Mouse (Mus musculus) embryonic facial prominence, embryonic 14.5 days (tissue): ENCODE measurements around the gene BC048507. TPM values are rescaled to one million over a fixed set of nuclear protein-coding genes. Genes with fewer than 3 reads are reported as not detected.
"Not testable (repeated sequence)": the region's sequence is repeated elsewhere in the genome, so short reads cannot be mapped to it uniquely, and the experiment has no call there.

Source experiments
- ATAC-seq: fragments of 200-750 bp; cut with Nextera tagmentation; 2 replicates; pipeline ENCODE4 v1.8.0; 2017; ENCODE audit warnings: low read depth, moderate number of reproducible peaks, moderate TSS enrichment
- DNase-seq: peaks from one replicate; pipeline ENCODE4 v3.0.0-alpha.2; 2015; ENCODE audit warnings: low spot score
- H3K27ac ChIP-seq: fragments of 300-500 bp; sonication (generic); replicated peaks from 2 replicates; pipeline ENCODE4 v1.5.1; 2014; ENCODE audit warnings: low read depth, mild to moderate bottlenecking, low read length, moderate library complexity
- H3K27me3 ChIP-seq: fragments of 300-500 bp; sonication (generic); replicated peaks from 2 replicates; pipeline ENCODE4 v1.6.1; 2014; ENCODE audit warnings: low read length; ENCODE audit not compliant: control insufficient read depth, insufficient read depth
- H3K36me3 ChIP-seq: fragments of 300-500 bp; sonication (generic); 2 replicates; pipeline ENCODE4 v1.6.1; 2014; ENCODE audit warnings: low read length, mixed read lengths; ENCODE audit not compliant: control insufficient read depth, insufficient read depth
- H3K4me1 ChIP-seq: fragments of 300-500 bp; sonication (generic); 2 replicates; pipeline ENCODE4 v1.6.1; 2014; ENCODE audit warnings: antibody characterized with exemption, low read length; ENCODE audit not compliant: control insufficient read depth, insufficient read depth
- H3K4me2 ChIP-seq: fragments of 300-500 bp; sonication (generic); 2 replicates; pipeline ENCODE4 v1.6.1; 2014; ENCODE audit warnings: low read depth, mild to moderate bottlenecking, low read length, moderate library complexity, mixed read lengths
- H3K4me3 ChIP-seq: fragments of 300-500 bp; sonication (generic); 2 replicates; pipeline ENCODE4 v1.5.1; 2014; ENCODE audit warnings: low read depth, mild to moderate bottlenecking, low read length
- H3K9ac ChIP-seq: fragments of 300-500 bp; sonication (generic); 2 replicates; pipeline ENCODE4 v1.6.1; 2014; ENCODE audit warnings: low read depth, mild to moderate bottlenecking, low read length, moderate library complexity, mixed read lengths
- H3K9me3 ChIP-seq: fragments of 300-500 bp; sonication (generic); 2 replicates; pipeline ENCODE4 v1.6.1; 2016; ENCODE audit warnings: low read length; ENCODE audit not compliant: control insufficient read depth
- WGBS: fragments of 180-500 bp; shearing (Covaris S2); extraction: QIAGEN DNeasy Blood & Tissue Kit; methylation state at CpG from one replicate; pipeline ENCODE4 v1.1.7; 2014; 5-methylcytosine and 5-hydroxymethylcytosine counted together
- polyA plus RNA-seq: library from polyadenylated mRNA; unstranded; fragments of >200 nt; fragmentation: Nextera tagmentation; extraction: Ambion mirVana; gene quantifications from 2 replicates; pipeline ENCODE4 v1.2.1, GENCODE M21; 2014

BC048507 gene
- polyA plus RNA-seq, result not detected in 2 replicates

DNA sequence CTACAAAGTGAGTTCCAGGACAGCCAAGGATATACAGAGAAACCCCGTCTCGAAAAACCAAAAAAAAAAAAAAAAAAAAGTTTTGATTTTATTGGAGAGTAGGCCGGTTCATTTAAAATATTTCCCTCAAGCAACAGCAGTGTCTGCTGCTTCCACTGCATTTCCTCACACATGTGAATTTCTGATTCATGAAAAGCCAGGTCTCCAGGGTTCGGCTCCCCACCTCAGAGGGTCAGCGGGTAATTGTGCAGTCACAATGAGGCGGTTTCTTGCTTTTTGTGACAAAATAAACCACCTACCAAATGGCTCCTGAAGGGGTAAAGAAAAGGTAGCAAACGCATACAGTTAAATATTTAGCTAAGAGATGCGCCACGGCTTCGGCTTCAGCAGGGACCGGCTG lies at the start of gene BC048507:
Gene BC048507, plus strand, starts transcription at position 301 of the 400 bp plus-strand sequence.
- Histone ChIP-seq H3K9ac (no peak within 1 kb of the TSS), H3K27ac (no peak within 1 kb of the TSS), H3K4me3 (no peak within 1 kb of the TSS), H3K4me2 (no peak within 1 kb of the TSS), H3K36me3 (no peaks in the 10 kb centered on the region), H3K9me3 (no peaks in the 10 kb centered on the region), H3K27me3 (no peaks in the 10 kb centered on the region), H3K4me1 (no peaks in the 10 kb centered on the region)
- ATAC-seq (no peak), DNase-seq (no peak)
- 75% methylated on average over 11 of the region's 11 CpGs for WGBS

DNA sequence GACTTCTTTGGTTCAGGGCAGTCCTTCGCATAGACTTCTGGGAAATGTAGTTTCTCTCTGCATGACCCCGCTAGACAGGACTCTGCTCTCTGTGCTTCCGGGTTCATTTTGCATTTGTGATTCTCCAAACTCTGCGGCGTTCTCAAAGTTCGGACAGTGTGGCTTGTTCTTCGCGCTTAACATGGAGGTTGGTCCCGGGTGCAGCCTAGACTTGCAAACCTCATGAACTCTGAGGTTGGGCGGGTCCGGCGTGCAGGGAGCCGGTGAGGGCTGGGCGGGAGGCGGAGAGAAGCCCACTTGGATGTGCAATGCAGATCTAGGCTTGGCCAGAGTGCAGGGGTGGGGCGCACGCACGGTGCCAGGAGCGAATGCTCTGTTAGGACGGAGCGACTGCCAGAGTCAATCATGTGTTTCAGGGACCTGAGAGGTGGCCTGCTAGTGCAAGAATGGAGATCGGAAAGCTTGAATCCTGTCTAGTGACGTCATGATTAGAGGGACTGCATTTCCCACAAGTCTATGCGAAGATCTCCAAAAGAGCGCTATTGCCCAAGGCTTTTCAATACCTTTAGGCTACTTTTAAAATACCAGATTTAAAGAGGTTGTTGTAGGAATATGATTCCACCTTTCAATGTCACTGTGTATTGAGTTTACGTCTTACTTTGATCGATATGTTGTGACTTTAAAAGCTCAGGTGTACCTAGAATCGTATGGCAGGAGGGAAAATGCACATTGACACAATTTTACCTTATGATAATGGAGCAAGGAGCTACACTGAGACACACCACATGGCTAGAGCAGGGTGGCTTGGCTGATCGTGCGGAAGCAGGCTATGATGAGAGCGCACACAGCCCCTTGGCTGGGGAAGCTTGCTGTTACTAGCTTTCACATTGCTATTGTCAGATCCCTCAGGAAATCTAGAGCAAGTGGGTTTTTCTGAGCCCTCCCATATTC lies 49.1 kb upstream of the BC048507 start, which contains the start of gene Zfp273:
Gene Zfp273, plus strand, starts transcription at position 31 of the 951 bp plus-strand sequence.
- Histone ChIP-seq H3K36me3 (peaks cover 6% of the 10 kb centered on the region; the same call in 1 of the 2 replicates), H3K27me3 (no peaks in the 10 kb centered on the region), H3K9ac (peak within 1 kb of the TSS; percentile 70), H3K4me3 (peak within 1 kb of the TSS; percentile 79), H3K27ac (peak within 1 kb of the TSS; percentile 91), H3K4me1 (no peaks in the 10 kb centered on the region), H3K4me2 (peak within 1 kb of the TSS; percentile 76), H3K9me3 (peaks cover 17% of the 10 kb centered on the region)
- DNase-seq, result peak; percentile 93
- peak; percentile 96 for ATAC-seq
- WGBS, result 4% methylated on average over 31 of the region's 31 CpGs

DNA sequence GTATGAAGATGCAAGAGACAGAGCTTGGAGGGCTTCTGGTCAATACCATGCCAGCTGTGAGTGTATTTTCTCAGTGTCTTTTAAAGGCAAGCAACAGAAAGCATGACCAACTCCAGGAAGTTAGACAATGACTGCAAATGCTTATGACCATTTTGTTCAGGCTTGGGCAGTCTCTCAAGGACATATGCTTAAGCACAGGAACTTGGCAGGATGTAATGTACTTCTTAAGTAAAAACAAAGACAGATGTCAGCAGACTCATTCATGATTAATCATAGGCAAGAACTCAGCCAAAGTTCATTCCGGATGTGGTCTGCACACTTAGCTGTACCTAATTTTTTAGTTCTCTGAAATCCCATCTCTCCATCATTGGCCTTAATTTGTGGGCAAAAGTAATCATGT lies 44.5 kb upstream of the BC048507 start:
- Histone ChIP-seq H3K27ac (no peak overlapping the region), H3K4me1 (no peaks in the 10 kb centered on the region), H3K9me3 (peaks cover 36% of the 10 kb centered on the region), H3K4me2 (no peak overlapping the region), H3K9ac (no peak overlapping the region), H3K4me3 (no peak overlapping the region), H3K27me3 (no peaks in the 10 kb centered on the region), H3K36me3 (peaks cover 26% of the 10 kb centered on the region; the same call in 1 of the 2 replicates)
- ATAC-seq, result no peak
- peak; percentile 10 for DNase-seq
- 61% methylated on average over 1 of the region's 1 CpGs for whole genome bisulfite sequencing

DNA sequence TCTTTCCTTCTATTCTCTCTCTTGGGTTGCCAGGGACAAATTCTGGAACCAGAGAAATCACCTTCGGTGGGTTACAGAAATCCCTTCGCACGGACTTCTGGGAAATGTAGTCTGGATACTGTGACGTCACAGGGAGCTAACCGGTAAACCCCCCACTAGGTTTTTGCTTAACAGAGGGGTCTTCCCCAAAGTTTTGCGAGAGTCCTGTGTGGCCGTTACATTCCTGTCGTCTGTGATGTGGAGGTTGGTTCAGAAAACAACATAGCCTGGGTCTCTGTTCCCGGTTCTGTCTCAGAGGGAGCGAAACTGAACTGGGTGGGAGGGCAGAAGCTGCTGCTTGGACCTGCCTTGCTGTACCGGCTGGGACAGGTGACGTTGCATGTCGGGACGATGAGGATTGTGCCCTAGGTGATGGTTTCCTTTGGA lies 32.2 kb upstream of the BC048507 start, which contains the start of gene Gm10037:
Gene Gm10037, plus strand, starts transcription at position 196 of the 426 bp plus-strand sequence.
- Histone ChIP-seq H3K9ac (peak within 1 kb of the TSS; percentile 68), H3K27me3 (no peaks in the 10 kb centered on the region), H3K4me3 (peak within 1 kb of the TSS; percentile 55), H3K4me2 (peak within 1 kb of the TSS; percentile 71), H3K27ac (no peak within 1 kb of the TSS; the same call in 1 of the 2 replicates), H3K9me3 (peaks cover 13% of the 10 kb centered on the region; the same call in 1 of the 2 replicates), H3K36me3 (peaks cover 13% of the 10 kb centered on the region), H3K4me1 (no peaks in the 10 kb centered on the region)
- ATAC-seq (peak; percentile 79), DNase-seq (peak; percentile 90)
- 3% methylated on average over 13 of the region's 14 CpGs for WGBS

DNA sequence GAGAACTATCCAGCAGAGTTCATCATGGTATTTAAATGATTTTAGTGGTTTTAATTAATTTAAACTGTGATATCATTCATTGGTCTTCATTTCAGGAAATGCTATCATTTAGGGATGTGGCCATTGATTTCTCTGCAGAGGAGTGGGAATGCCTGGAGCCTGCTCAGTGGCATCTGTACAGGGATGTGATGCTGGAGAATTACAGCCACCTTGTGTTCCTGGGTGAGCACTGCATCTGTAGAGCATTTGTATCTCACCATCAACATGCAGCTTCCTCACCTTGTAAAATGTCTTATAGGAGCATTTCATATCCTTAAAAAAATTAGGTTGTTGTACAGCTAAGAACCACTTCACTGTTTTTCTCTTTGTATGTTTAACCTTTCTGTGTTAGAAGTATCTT lies 30.0 kb upstream of the BC048507 start:
- H3K27me3 ChIP-seq, H3K9me3 ChIP-seq, DNase-seq, ATAC-seq, H3K4me2 ChIP-seq, H3K4me3 ChIP-seq, H3K27ac ChIP-seq, H3K4me1 ChIP-seq, H3K36me3 ChIP-seq, H3K9ac ChIP-seq: not testable (repeated sequence)

DNA sequence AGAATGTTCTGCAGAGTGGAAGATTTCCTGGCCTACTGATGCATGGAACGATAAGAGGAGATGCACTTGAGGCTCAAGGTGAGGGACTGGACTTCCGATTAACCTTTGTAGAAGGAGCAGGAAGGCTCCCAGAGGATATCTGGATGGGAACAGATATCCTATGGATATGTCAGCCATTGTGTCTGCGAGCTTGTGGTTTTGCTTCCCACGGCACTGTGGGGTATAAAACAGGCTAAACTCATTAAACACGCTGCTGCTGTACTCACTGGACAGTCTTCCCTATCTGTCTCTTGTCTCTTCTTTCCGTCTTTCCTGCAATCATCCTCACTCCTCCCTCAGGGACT lies 19.4 kb upstream of the BC048507 start:
- Histone ChIP-seq H3K27me3 (no peaks in the 10 kb centered on the region), H3K4me1 (no peaks in the 10 kb centered on the region), H3K36me3 (no peaks in the 10 kb centered on the region), H3K4me3 (peak overlapping the region; percentile 34; the same call in 1 of the 2 replicates), H3K4me2 (peak overlapping the region; percentile 60), H3K27ac (no peak overlapping the region), H3K9ac (peak overlapping the region; percentile 52; the same call in 1 of the 2 replicates), H3K9me3 (no peaks in the 10 kb centered on the region)
- no peak for ATAC-seq
- DNase-seq, result no peak
- 42% methylated on average over 6 of the region's 6 CpGs for WGBS

DNA sequence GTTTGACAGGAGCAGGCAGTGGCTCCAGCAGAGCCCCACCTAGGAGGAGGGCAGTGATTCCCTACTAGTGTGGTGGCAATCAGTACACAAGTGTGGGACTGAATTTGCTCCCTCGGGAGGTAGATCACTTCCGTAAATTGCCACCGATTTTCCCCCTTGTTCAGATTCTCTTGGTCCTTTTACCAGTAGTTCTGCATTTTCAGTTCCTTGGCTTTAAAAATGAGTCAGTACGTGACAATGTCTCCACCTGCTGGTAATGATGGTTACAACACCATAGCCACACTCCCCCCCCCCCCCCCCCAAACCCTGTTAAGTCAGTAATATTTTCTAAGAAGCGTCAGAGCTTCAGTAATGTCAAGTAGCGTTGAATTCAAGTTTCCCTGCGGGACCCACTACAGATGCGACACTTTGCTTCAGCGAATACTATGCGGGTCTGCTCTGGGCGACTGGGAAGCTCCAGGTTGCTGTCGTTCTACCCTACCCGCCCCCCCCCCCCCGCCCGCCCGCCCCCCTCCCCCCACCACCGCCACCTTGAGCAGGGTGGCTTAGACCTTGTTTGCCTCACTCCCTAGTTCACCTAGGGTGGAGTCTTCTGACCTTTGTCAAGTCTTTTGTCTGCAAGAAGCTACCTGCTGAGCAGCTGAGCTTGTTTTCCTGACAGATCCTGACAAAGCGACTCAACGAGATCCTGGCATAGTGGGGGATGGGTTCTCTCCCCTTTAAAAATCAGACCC lies 18.8 kb upstream of the BC048507 start:
- Histone ChIP-seq H3K4me3 (peak overlapping the region; percentile 34), H3K27ac (no peak overlapping the region), H3K4me2 (peak overlapping the region; percentile 60), H3K27me3 (no peaks in the 10 kb centered on the region), H3K9ac (peak overlapping the region; percentile 52), H3K4me1 (no peaks in the 10 kb centered on the region), H3K9me3 (no peaks in the 10 kb centered on the region), H3K36me3 (no peaks in the 10 kb centered on the region)
- ATAC-seq, result peak; percentile 72
- peak; percentile 72 for DNase-seq
- WGBS, result 2% methylated on average over 14 of the region's 19 CpGs

DNA sequence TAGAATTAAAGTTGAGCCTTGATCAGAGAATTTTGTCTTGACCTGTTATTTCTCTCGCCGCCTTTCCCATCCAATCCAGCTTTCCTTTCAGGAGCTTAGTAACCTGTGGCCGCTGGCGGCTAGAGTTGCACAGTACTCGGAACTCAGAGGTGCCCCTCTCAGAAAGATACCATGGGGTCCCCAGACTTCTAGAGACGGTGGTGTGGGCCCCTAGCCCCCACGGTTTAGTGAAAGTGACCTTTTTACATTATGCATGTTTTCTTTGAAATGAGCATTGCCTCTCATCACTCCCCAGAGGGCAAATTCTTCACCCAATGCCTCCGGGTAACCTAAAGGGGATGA lies 18.3 kb upstream of the BC048507 start:
- Histone ChIP-seq H3K27ac (no peak overlapping the region), H3K9ac (peak overlapping the region; percentile 49), H3K4me3 (peak overlapping the region; percentile 34), H3K4me2 (peak overlapping the region; percentile 60), H3K27me3 (no peaks in the 10 kb centered on the region), H3K36me3 (no peaks in the 10 kb centered on the region), H3K9me3 (no peaks in the 10 kb centered on the region), H3K4me1 (no peaks in the 10 kb centered on the region)
- DNase-seq (no peak), ATAC-seq (no peak; the same call in 1 of the 2 replicates)
- 13% methylated on average over 8 of the region's 8 CpGs for WGBS
